Mouse (Mus musculus) spleen, postnatal 14 days (tissue): ENCODE results near the gene Hivep3.

Experiments
- DNase-seq, 2 experiments: peaks; one replicate each; pipeline ENCODE4 v3.0.0; 2021 to 2022; ENCODE audit warnings: low spot score in 2 of 2

The Hivep3 gene

GRCm38 (mm10) chr4:119760820-119761219, 27.2 kb downstream of the Hivep3 start:
- DNase-seq, result no peak

- no peak for DNase-seq
These were observed 28.0 kb downstream of the Hivep3 start for GRCm38 (mm10) chr4:119761459-119762121.

DNA sequence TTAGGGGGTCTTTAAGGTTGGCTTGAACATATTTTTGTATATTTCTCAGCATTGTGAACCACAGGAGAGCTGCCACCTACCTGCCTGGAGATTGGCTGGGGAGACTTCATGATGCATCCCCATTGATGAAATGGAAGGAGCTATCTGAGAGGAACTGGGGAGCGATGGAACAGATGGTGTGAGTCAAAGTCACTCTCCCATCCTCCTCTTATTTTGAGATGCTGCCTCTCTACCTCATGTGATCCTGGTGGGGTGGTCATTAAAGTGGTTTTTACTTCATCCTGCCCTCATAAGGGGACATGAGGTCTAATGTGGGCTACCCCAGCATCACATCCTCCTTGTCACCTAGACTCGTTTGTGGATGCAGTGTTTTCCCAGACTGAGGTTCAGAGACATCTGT, 28.6 kb downstream of the Hivep3 start:
- DNase-seq, result no peak

DNA sequence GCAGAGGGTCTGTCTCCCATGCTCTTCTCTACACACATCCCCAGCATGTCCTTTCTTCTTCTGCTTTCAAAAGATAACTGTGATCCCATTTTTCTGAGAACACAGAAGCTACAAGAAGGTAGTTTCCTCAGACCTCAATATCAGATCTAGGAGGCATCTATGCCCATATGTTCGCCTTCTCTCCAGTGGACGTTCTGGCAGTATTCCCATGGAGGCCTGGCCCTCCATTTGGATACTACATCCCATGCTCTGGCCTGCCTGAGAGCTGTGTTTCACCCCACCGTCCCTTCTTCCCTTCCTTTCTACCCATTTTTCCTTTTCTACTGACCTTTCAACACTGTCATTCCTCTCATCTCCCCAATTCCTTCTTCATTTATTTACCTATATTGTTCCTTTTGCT, 34.5 kb downstream of the Hivep3 start:
- no peak for DNase-seq

DNA sequence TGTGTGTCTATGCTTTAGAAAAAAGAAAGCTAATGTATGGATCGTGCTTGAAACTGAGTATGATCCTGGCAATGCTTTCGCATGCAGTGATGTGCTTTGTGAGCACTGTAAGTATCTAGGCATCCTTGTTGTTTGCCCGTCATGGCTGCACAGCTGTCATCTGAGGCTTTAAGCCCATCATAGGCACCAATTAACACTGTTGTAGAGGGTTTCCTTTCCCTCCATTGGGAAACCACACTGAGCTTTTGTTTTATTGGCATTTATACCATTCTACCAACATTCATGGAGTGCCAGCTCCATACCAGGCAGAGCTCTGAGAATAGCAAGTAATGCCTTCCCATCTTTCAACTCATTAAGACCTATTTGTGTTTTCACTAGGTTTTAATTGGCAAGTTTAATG, 42.3 kb downstream of the Hivep3 start:
- no peak for DNase-seq

DNA sequence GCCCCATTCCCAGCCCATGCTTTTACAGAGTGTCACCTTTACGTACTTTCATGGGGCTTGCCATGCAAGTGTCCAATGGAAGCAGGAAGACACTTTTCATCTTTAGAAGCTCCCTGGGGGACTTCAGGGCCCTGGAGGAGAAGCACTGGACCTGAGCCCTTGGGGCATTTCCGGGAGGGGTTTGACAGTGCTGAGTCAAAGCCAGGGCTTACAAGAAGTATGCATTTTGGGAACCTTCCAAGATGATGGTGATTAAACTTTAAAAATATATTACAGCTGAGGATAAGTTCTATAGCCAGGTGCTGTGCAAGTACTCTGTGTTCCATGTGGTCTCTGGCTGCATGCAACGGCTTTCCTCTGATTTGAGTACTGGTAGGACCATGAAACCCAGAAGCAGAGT, 43.6 kb downstream of the Hivep3 start:
- DNase-seq, result no peak

DNA sequence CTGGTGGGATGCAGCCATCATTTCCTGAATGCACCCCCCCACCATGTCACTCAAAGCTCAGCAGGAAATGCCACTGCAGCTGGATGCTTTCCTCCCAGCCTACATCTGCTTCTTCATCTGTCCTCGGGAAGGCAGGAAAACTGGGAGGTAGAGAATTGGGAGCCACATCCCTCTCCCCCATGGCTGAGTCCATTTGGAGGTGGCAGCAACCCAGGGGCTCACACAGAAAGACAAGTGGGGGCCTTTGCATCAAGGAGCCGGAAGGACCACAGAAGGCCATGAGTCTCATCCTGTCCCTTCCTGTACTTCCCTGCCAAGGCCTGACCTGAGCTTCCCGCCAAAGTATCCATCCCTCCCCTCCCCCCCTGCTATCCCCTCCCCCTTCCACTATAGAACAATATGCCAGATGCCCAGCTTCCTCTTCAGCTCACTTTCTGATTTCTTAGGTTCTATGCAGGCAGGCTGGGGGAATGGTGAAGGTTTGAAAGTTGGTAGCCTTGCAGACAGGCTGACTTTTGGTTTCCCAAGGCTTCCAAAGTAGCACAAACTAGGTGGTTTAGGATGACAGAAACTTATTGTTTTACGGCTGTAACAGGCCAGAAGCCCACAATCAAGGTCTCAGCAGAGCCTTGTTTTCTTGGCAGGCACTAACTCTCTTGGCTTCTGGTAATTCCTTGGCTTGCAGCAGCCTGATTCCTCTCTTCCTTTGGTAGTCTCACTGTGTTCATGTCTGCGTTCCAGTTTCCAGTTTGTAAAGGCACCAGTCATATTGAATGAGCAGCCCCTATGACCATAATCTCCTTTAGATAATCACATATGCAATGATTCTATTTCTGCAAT, 46.2 kb downstream of the Hivep3 start:
- no peak for DNase-seq

GRCm38 (mm10) chr4:119780881-119781280, 47.3 kb downstream of the Hivep3 start:
- no peak for DNase-seq

- no peak for DNase-seq
These were observed 51.4 kb downstream of the Hivep3 start for GRCm38 (mm10) chr4:119784959-119785358.

DNA sequence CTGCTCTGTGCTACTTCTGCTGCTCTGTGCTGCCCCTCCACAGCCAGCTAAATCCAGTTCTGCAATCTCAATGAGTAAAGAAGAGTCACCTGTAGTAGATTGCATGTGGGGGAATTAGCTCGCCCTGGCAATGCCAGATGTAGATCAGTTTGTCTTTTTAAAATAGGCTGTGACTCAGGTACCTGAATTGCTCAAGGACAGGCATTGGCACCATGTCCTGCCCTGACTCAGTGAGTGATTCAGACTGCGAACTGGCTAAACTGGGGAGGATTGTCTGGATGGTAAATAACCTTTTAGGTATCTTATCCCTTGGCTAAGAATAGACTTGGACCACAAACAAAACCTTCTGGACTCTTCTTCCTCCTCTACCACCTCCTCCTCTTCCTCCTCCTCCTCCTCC, 52.7 kb downstream of the Hivep3 start:
- DNase-seq, result no peak

DNA sequence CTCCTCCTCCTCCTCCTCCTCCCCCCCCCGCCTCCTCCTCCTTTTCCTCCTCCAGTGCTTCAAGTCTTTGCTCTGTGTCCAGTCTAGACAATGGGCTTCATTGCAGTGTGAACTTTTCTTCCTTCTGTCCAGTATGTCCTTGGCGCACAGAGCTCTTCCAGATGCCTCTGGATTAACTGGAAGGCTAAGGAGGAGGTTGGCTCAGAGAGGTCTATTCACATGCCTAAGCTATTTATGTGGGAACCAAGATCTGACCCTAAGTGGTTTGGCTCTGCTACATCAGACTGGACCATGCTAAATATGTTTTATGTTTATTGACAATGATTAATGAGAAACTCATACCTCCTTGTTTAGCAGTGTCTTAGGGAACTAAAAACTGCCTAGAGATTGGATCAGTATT, 53.1 kb downstream of the Hivep3 start:
- DNase-seq, result no peak

- no peak for DNase-seq
These were observed 55.2 kb downstream of the Hivep3 start for GRCm38 (mm10) chr4:119788746-119789145.

- DNase-seq, result no peak
These were observed 56.0 kb downstream of the Hivep3 start for GRCm38 (mm10) chr4:119789495-119790148.

- no peak for DNase-seq
These were observed 65.3 kb downstream of the Hivep3 start for GRCm38 (mm10) chr4:119798891-119799290.

GRCm38 (mm10) chr4:119806556-119806955, 73.0 kb downstream of the Hivep3 start:
- no peak for DNase-seq

- DNase-seq, result no peak
These were observed 73.8 kb downstream of the Hivep3 start for GRCm38 (mm10) chr4:119807359-119807758.

DNA sequence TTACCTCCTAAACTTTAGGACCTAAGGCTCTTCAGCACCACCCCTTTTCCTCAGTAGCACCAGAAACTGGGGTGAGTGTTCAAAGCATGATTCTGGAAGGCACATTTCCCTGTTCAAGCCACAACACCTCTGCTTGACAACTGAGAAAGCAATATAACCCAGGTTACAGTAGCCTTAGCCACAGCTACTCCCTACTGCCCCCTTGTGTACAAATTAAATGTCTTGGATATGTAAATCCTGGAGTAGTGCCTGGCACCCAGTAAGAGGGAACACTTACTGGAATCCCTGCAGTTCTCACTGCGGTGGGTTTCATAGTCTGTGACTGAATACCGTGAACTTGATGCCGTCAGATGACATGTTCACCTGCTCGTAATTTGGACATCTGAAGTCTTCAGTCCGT, 75.7 kb downstream of the Hivep3 start:
- no peak for DNase-seq

DNA sequence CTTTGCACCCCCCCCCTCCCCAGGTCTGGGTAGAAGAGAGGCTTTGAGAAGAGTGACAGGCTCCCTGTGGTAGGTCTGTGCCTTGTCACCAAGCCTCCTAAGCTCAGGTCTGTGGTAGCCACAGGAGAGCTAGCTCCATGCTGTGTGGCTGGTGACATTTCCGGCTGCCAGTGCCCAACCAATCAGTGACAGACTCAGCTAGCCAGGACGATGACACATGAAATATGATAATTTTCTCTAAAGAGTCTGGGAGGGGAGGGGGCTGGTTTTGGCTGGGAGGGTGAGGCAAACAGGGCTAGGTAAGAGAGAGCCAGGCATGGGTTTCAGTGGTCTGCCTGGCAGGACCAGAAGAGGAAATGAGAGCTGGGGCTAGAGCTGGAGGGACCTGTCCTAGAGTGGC, 79.2 kb downstream of the Hivep3 start:
- no peak for DNase-seq

DNA sequence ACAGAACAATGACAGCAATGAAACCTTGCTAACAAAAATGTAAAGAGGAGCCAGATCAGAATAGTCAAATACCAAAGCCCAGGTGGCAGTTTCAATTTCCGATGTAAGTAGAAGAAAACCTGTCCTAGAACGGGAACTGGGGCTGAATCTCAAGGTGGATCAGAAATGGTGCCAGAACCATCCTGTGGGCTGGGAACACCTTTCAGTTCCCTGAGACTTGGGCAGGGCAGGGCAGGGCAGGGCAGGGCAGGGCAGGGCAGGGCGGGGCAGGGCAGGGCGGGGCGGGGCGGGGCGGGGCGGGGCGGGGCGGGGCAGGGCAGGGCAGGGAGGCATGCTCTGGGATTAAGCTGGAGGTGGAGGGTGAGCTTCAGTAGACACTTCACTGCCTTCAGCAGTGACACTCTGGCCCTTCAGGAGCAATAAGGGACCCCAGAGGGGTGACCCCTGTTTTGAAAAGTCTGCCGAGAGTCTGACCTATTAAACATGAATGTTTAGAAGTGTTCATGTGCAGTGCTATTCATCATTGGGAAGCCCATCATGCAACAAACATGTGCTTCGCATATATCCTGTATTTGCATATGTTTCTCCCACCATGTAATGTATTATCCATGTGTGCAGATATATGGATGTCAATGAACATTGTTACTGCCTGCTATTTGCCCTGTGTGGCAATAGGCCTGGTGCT, 80.1 kb downstream of the Hivep3 start:
- no peak for DNase-seq

GRCm38 (mm10) chr4:119814185-119815132, 80.9 kb downstream of the Hivep3 start:
- DNase-seq, result no peak

DNA sequence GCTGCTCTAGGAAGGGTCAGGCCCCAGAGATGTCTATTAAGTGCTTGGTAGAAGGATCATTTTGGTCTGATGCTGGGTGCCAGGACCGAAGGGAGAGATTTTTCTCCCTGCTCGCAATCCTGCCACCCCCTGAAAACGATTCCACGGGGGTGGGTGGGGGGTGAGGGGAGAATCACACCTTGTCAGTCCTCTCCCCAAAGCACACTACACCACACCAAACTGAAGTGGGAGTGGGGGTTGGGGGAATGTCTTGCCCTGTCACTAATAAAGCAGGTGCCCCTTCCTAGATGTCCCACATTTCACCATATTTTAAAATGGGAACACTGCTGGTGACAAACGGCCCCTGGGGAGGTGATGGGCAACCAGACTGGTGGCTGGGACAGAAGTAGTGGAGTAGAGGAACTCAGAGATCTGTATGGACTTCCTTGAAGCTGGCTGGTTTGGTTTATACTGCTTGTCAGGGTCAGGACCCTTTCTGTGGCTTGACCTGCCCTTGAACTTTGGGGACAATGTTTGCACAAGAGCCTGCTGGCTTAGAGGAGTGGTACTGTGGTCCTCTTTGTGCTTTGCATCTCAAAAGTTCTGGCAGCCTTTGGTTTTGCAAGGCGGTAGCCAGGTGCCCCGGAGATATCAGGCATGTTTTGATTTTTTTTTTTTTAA, 81.7 kb downstream of the Hivep3 start:
- no peak for DNase-seq
